Mouse (Mus musculus): ENCODE measurements around the gene Gpx6. TPM values are rescaled to one million over a fixed set of nuclear protein-coding genes. Genes with fewer than 3 reads are reported as not detected.

The Gpx6 gene
- polyA plus RNA-seq, 1 experiment from 2014 or later, result 0.15 TPM

DNA sequence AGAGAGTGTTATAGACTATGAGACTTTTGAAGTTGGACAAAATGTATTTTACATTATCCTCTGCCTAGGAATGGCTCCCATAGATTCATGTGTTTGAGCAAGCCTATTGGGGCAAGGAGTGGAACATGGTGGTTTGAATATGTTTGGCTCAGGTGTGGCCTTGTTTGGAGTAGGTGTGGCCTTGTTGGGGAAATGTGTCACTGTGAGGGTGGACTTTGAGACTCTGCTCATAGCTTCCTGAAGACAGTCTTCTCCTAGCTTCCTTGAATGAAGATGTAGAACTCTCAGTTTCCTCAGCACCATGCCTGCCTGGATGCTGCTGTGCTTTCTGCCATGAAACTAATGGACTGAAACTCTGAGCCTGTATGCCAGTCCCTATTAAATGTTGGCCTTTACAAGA is 38.7 kb downstream of the Gpx6 start:
- no peak for DNase-seq (ENCODE audit: low spot score)

DNA sequence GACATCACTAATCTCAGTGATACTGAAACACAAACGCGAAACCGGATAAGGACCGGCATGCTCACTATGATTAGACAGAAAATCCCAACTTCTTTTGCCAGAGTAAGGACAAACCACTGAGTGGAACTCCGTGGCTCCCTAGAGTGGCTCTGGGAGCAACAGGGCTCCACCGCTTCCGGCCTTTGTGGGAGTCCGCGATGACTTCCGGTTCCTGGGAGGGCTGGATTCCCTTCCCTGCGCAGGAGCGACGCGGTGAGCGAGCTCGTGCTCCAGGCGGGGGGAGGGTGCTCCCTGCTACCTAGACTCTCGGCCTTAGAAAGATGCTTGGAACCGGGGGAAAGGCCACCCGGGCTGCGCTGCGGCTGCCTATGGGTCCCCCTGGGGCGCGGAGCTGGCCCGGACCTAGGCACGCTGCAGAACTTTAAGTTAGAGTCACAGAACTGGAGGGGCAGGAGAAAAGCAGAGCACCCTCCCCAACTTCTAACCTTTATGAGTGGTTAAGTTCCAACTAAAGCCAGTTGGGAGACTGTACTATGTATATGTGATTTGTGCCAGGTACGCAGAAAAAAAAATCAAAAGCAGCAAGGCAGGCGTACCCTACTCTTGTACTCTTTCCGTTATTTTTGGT is 50.8 kb downstream of the Gpx6 start, which contains the start of gene Zscan12:
Gene Zscan12, plus strand, starts transcription at position 200 of the 628 bp plus-strand sequence.
- H3K9me3 ChIP-seq (ENCODE audit: control insufficient read depth, low read length), result no peaks in the 10 kb centered on the region
- 0 out of 2 replicates have a peak within 1 kb of the TSS, but pooled peaks have one; percentile 58 for H3K27ac ChIP-seq
- H3K4me3 ChIP-seq (replicated peaks; ENCODE audit: low read length), result peak within 1 kb of the TSS; percentile 80
- H3K4me1 ChIP-seq (replicated peaks; ENCODE audit: control insufficient read depth, insufficient read depth, low read length), result peaks cover 19% of the 10 kb centered on the region
- H3K9ac ChIP-seq, result peak within 1 kb of the TSS; percentile 85
- H3K27me3 ChIP-seq (ENCODE audit: control insufficient read depth, insufficient read depth, low read length), result no peaks in the 10 kb centered on the region
- WGBS, result under 1% methylated on average over 29 of the region's 29 CpGs
- peak; percentile 99 for ATAC-seq (ENCODE audit: low FRiP score)
- H3K36me3 ChIP-seq (replicated peaks; ENCODE audit: control insufficient read depth, insufficient read depth), result no peaks in the 10 kb centered on the region; the same call in 1 of the 2 replicates
- peak within 1 kb of the TSS; percentile 61 for H3K4me2 ChIP-seq (replicated peaks)
- peak; percentile 94 for DNase-seq (ENCODE audit: low spot score)

More for the DNA sequence above, 38.7 kb downstream of the Gpx6 start:
- ATAC-seq (ENCODE audit: low FRiP score), result no peak
- H3K27ac ChIP-seq, result no peak overlapping the region
- no peak overlapping the region for H3K4me3 ChIP-seq (replicated peaks; ENCODE audit: low read length)
- H3K9ac ChIP-seq, result no peak overlapping the region
- no peaks in the 10 kb centered on the region for H3K36me3 ChIP-seq (replicated peaks; ENCODE audit: control insufficient read depth, insufficient read depth)
- no peak overlapping the region for H3K4me2 ChIP-seq (replicated peaks)
- H3K4me1 ChIP-seq (replicated peaks; ENCODE audit: control insufficient read depth, insufficient read depth, low read length), result no peaks in the 10 kb centered on the region
- H3K27me3 ChIP-seq (ENCODE audit: control insufficient read depth, insufficient read depth, low read length), result no peaks in the 10 kb centered on the region
- H3K9me3 ChIP-seq (ENCODE audit: control insufficient read depth, low read length), result no peaks in the 10 kb centered on the region

DNA sequence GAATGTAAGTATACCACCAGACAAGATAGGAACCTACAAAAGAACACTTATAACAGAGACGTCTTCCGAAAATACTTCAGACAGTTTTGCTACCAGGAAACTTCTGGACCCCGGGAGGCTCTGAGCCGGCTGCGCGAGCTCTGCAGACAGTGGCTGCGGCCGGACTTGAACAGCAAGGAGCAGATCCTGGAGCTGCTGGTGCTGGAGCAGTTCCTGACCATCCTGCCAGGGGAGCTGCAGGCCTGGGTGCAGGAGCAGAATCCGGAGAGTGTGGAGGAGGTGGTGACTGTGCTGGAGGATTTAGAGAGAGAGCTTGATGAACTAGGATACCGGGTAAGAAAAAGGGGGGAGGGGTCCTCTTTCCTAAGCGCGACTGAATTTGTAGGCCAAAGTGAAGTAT is 51.8 kb downstream of the Gpx6 start:
- peak overlapping the region; percentile 61 for H3K4me2 ChIP-seq (replicated peaks)

DNA sequence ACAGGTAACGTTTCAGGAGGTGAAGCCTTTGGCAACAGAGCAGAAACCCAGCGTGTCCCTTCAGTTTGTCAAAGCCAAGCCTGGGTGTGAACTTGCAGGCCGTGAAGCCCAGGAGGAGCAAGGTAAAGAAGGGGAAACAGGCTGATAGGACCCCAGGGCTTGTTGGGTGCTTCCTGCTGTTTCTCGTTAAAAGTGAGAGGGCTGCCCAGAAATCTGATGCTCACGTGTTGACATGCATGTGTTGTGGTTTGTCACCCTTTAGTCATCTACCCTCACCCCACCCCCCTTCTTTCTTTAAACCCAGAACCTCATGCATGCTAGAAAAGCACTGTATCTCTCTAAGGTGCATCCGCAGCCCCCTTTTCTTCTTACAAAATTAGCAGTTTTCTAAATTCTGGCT is 54.7 kb downstream of the Gpx6 start:
- H3K4me3 ChIP-seq (replicated peaks; ENCODE audit: low read length), result no peak overlapping the region

More for the DNA sequence above, 51.8 kb downstream of the Gpx6 start:
- peaks cover 19% of the 10 kb centered on the region for H3K4me1 ChIP-seq (replicated peaks; ENCODE audit: control insufficient read depth, insufficient read depth, low read length)
- H3K27me3 ChIP-seq (ENCODE audit: control insufficient read depth, insufficient read depth, low read length), result no peaks in the 10 kb centered on the region
- H3K9me3 ChIP-seq (ENCODE audit: control insufficient read depth, low read length), result no peaks in the 10 kb centered on the region
- no peak overlapping the region for H3K27ac ChIP-seq
- WGBS, result 73% methylated on average over 12 of the region's 12 CpGs
- no peak for ATAC-seq (ENCODE audit: low FRiP score)
- no peak for DNase-seq (ENCODE audit: low spot score)
- peak overlapping the region; percentile 85 for H3K9ac ChIP-seq
- H3K4me3 ChIP-seq (replicated peaks; ENCODE audit: low read length), result peak overlapping the region; percentile 80
- peaks cover 5% of the 10 kb centered on the region for H3K36me3 ChIP-seq (replicated peaks; ENCODE audit: control insufficient read depth, insufficient read depth)

More for the DNA sequence above, 54.7 kb downstream of the Gpx6 start:
- no peak overlapping the region for H3K9ac ChIP-seq
- no peak overlapping the region for H3K27ac ChIP-seq
- no peak for DNase-seq (ENCODE audit: low spot score)
- peaks cover 32% of the 10 kb centered on the region for H3K36me3 ChIP-seq (replicated peaks; ENCODE audit: control insufficient read depth, insufficient read depth)
- H3K4me1 ChIP-seq (replicated peaks; ENCODE audit: control insufficient read depth, insufficient read depth, low read length), result peaks cover 19% of the 10 kb centered on the region
- H3K4me2 ChIP-seq (replicated peaks), result no peak overlapping the region
- ATAC-seq (ENCODE audit: low FRiP score), result no peak
- H3K27me3 ChIP-seq (ENCODE audit: control insufficient read depth, insufficient read depth, low read length), result no peaks in the 10 kb centered on the region
- WGBS, result 89% methylated on average over 6 of the region's 6 CpGs
- no peaks in the 10 kb centered on the region for H3K9me3 ChIP-seq (ENCODE audit: control insufficient read depth, low read length)

Other genes with a start within 250 kb of the Gpx6 start
- gene Olfr1370, start 237.2 kb upstream of the Gpx6 start, polyA plus RNA-seq (2014; fragmentation: Nextera tagmentation; extraction: Ambion mirVana), result not detected in 2 replicates
- gene Olfr1369-ps1, start 200.6 kb upstream of the Gpx6 start, polyA plus RNA-seq (2014; fragmentation: Nextera tagmentation; extraction: Ambion mirVana), result not detected in 2 replicates
- not detected in 2 replicates for gene Olfr263, start 182.5 kb upstream of the Gpx6 start, polyA plus RNA-seq (2014; fragmentation: Nextera tagmentation; extraction: Ambion mirVana)
- not detected in 2 replicates for gene Olfr1368, start 166.3 kb upstream of the Gpx6 start, polyA plus RNA-seq (2014; fragmentation: Nextera tagmentation; extraction: Ambion mirVana)
- 75.5 and 87.8 TPM in 2 replicates for gene Trim27, start 132.7 kb upstream of the Gpx6 start, polyA plus RNA-seq (2014; fragmentation: Nextera tagmentation; extraction: Ambion mirVana)
- not detected in 2 replicates for gene Gpx5, start 19.4 kb upstream of the Gpx6 start, polyA plus RNA-seq (2014; fragmentation: Nextera tagmentation; extraction: Ambion mirVana)
- gene Olfr1367, start 34.8 kb downstream of the Gpx6 start, polyA plus RNA-seq (2014; fragmentation: Nextera tagmentation; extraction: Ambion mirVana), result not detected in 2 replicates
- 11.6 and 12.5 TPM in 2 replicates for gene Zscan12, start 50.7 kb downstream of the Gpx6 start, polyA plus RNA-seq (2014; fragmentation: Nextera tagmentation; extraction: Ambion mirVana)
- 55.8 and 59.7 TPM in 2 replicates for gene Zkscan3, start 90.6 kb downstream of the Gpx6 start, polyA plus RNA-seq (2014; fragmentation: Nextera tagmentation; extraction: Ambion mirVana)
- 3.3 and 3.7 TPM in 2 replicates for gene Pgbd1, start 128.9 kb downstream of the Gpx6 start, polyA plus RNA-seq (2014; fragmentation: Nextera tagmentation; extraction: Ambion mirVana)
- 14.1 and 17.4 TPM in 2 replicates for gene Zscan26, start 141.6 kb downstream of the Gpx6 start, polyA plus RNA-seq (2014; fragmentation: Nextera tagmentation; extraction: Ambion mirVana)
- 3.0 and 3.7 TPM in 2 replicates for gene Nkapl, start 156.4 kb downstream of the Gpx6 start, polyA plus RNA-seq (2014; fragmentation: Nextera tagmentation; extraction: Ambion mirVana)
- gene Zkscan4, start 166.8 kb downstream of the Gpx6 start, polyA plus RNA-seq (2014; fragmentation: Nextera tagmentation; extraction: Ambion mirVana), result 8.9 and 9.9 TPM in 2 replicates
- gene Gm10065, start 167.3 kb downstream of the Gpx6 start, polyA plus RNA-seq (2014; fragmentation: Nextera tagmentation; extraction: Ambion mirVana), result not detected in 2 replicates
- 0.25 and 0.42 TPM in 2 replicates for gene AK157302, start 183.1 kb downstream of the Gpx6 start, polyA plus RNA-seq (2014; fragmentation: Nextera tagmentation; extraction: Ambion mirVana)
- gene Gm11273, start 189.3 kb downstream of the Gpx6 start, polyA plus RNA-seq (2014; fragmentation: Nextera tagmentation; extraction: Ambion mirVana), result 5.4 and 6.6 TPM in 2 replicates
- gene Zkscan8, start 219.0 kb downstream of the Gpx6 start, polyA plus RNA-seq (2014; fragmentation: Nextera tagmentation; extraction: Ambion mirVana), result 7.4 and 8.0 TPM in 2 replicates
- gene Olfr1366, start 230.7 kb downstream of the Gpx6 start, polyA plus RNA-seq (2014; fragmentation: Nextera tagmentation; extraction: Ambion mirVana), result 0.08 and 0.21 TPM in 2 replicates
- gene Olfr1535, start 247.8 kb downstream of the Gpx6 start, polyA plus RNA-seq (2014; fragmentation: Nextera tagmentation; extraction: Ambion mirVana), result 0.04 TPM in 1 of 2 replicates, not detected in the other